Mouse (Mus musculus) telencephalon, adult 2 months (tissue): ENCODE data around the gene Gm7579.
"Not testable (repeated sequence)": the region's sequence is repeated elsewhere in the genome, so short reads cannot be mapped to it uniquely, and the experiment has no call there.

Experiments used
- DNase-seq: peaks from one replicate; pipeline ENCODE4 v3.0.0-alpha.2; 2011; ENCODE audit warnings: low read depth, low spot score

The Gm7579 gene

DNA sequence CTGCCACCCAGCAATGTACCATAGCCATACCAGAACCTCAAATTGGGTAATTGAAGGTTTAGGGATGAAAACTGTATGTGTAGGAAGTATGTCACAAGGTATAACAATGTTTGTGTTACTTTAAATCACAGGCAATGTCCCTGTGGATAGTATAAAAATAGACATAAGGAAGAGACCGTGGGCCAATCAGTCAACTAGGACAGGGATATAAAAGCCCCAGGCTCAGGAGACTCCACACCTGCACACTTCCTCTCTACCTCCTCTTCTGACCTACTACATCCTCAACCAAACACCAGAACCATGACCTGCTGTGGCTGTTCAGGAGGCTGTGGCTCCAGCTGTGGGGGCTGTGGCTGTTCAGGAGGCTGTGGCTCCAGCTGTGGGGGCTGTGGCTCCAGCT is at the start of gene Gm7579:
Gene Gm7579, plus strand, starts transcription at position 301 of the 400 bp plus-strand sequence.
- DNase-seq, result no peak

DNA sequence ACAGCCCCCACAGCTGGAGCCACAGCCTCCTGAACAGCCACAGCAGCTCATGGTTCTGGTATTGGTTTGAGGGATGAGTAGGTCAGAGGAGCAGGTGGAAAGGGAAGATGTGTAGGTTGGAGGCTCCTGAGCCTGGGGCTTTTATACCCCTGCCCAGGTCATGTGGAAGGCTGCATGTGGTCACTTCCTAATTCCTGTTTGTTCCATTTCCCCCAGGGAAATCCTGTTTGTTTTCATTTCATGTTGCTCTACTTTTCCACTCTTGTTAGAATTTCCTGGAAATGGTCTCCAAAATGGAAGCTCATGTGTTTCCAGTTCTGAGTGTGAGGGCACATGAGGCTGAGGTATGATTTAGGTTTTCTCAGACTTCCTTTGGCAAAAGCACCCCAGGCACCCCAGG is 46.0 kb upstream of the Gm7579 start, which contains the start of gene Gm4553:
Gene Gm4553, minus strand, starts transcription at position 101 of the 400 bp plus-strand sequence.
- DNase-seq, result not testable (repeated sequence)

DNA sequence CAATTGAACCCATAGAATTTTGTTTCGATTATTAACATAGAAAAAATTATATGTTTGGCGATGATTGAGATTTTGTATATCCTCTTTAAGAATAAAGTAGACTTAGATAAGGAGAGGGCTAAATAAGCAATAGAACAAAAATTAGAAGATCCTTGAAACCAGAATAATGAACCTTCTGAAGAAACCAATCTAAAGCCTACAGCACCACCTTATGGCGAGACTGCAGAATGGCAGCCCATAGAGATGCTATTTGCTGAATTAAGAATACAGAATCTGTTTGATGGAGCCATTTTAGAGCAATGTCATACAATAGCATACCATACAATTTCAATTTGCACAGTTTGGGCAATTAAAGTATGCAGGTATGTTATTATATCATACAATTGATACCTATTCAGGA is 41.8 kb upstream of the Gm7579 start:
- DNase-seq, result no peak

DNA sequence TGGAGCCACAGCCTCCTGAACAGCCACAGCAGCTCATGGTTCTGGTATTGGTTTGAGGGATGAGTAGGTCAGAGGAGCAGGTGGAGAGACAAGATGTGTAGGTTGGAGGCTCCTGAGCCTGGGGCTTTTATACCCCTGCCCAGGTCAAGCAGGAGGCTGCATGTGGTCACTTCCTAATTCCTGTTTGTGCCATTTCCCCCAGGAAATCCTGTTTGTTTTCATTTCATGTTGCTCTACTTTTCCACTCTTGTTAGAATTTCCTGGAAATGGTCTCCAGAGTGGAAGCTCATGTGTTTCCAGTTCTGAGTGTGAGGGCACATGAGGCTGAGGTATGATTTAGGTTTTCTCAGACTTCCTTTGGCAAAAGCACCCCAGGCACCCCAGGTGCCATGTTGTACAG is 35.8 kb upstream of the Gm7579 start, which contains the start of gene Krtap5-2:
Gene Krtap5-2, minus strand, starts transcription at position 101 of the 400 bp plus-strand sequence.
- DNase-seq, result not testable (repeated sequence)

DNA sequence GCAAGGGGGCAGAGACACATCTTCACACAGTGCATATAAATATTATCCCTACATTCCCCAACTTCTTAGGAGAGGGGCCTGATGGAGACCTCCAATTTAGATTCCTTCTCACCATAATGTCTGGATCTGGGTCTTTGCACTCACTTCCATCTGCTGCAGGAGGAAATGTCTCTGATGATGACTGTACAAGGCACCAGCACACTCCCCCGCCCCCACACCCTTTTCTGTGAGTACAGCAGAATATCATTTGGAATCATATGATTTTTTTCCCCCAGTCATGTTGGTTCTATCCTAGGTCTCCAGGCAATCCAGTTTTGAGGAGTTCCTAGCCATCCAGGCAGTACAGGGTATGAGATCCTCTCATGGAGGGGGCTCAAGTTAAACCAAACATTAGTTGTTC is 33.0 kb upstream of the Gm7579 start:
- no peak for DNase-seq

DNA sequence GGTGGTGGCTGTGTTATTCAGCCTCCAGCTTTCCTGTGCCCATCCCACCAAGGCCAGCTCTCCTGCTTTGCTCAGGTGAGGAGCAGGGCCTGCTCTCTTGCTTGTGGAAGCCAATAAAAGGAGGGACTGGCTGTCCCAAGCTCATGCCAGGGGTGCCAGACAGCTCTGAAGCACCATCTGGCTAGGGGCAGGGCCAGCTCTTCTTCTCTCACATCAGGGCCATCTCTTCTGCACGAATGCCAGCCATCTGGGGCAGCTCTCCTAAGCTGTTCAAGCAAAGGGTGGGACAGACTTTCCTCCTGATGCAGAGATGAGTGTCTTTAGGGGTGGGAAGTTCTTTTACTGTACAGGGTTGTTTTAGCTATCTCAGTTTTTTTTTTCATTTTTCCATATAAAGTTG is 30.6 kb upstream of the Gm7579 start:
- no peak for DNase-seq

DNA sequence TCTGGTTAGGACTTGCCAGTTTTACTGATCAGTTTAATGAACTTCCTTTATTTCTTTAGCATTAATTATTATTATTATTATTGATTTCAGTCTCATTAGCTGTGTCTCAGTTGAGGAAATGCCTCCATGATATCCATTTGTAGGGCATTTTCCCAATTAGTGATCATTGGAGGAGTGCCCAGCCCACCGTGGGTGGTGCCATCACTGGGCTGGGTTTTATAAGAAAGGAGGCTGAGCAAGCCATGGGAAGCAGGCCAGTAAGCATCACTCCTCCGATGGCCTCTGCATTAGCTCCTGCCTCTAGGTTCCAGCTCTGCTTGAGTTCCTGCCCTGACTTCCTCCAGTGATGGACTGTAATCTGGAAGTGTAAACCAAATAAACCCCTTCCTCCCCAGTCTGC is 23.5 kb upstream of the Gm7579 start:
- no peak for DNase-seq

DNA sequence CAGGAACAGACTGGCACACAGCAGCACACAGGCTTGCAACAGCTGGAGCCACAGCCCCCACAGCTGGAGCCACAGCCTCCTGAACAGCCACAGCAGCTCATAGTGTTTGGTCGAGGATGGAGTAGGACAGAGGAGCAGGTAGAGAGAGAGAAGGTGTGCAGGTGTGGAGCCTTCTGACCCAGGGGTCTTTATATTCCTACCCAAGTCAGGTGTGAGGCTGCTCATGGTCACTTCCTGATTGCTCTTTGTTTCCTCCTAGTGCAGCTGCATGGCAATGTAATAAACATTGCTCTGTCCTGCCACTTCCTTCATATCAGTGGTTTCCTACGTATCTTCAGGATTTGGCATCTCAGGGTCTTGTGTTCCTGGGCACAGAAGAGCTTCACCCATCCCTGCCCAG is 21.4 kb upstream of the Gm7579 start, which contains the start of gene Gm10153:
Gene Gm10153, minus strand, starts transcription at position 101 of the 400 bp plus-strand sequence.
- no peak for DNase-seq

DNA sequence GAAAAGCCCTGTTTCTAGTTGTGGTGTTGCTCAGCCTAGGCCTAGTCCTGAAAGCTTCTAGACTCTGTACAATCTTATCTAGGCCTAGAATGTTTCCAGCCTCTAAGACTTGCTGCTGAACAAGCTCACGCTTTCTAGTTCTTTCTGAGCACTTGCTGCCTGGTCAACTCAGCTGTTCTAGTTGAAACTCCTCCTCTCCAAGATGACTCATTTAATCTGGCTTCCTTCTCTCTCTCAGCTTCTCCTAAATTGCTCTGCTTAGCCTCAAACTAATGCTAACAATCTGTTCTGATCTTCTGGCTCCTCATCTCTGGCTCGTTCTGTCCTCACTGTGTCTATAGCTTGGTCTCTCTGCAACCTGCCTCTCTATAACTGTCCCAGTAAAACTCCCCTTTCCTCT is 12.9 kb upstream of the Gm7579 start:
- peak; percentile 44 for DNase-seq

DNA sequence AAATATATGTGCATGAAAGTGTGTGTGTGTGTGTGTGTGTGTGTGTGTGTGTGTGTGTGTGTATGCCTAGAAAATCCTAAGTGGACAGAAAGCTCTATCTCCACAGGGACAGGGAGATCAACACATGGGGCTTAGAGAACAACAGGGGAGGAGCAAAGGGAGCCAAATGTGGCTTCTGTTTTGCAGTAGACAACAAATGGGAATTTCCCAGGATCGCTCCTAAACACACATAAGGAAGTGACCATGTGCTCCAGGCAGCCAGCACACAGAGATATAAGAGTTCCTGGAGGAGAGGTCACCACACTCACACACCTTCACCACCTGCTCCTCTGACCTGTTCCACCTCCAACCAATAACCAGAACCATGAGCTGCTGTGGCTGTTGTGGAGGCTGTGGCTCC is 10.6 kb upstream of the Gm7579 start, which contains the start of gene Krtap5-3:
Gene Krtap5-3, plus strand, starts transcription at position 301 of the 400 bp plus-strand sequence.
- no peak for DNase-seq

DNA sequence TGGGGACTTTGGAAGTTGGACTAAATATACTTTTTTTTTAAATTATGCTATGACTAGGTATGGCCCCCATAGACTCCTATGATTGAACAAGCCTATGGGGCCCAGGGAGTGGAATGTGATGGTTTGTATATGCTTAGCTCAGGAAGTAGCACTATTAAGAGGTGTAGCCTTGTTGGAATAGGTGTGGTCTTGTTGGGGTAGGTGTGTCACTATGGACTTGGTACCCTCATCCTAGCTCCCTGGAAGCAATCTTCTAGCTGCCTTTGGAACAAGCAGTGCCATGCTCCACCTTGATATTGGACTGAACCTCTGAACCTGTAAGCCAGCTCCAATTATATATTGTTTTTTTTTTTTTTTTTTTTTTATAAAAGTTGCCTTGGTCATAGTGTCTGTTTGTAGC is 6.2 kb upstream of the Gm7579 start:
- no peak for DNase-seq

DNA sequence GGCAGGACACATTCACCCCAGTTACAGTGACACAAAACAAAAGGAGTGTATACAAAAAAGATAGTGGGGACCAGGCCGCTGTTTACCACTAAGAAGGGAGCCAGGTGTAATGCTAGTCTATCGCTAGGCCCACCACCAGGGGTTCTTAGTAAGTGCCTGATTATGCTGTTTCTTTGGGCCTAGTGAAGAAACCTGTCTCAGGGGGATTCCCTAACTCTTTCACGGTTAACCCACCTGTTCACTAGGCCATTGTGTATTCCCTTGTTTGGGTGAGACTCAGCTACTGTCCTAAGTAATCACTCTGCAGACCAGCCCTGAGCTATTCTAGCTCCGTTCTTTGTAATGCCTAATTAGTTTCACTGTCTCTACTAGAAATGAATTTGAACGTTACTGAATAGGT is 4.8 kb upstream of the Gm7579 start:
- not testable (repeated sequence) for DNase-seq

DNA sequence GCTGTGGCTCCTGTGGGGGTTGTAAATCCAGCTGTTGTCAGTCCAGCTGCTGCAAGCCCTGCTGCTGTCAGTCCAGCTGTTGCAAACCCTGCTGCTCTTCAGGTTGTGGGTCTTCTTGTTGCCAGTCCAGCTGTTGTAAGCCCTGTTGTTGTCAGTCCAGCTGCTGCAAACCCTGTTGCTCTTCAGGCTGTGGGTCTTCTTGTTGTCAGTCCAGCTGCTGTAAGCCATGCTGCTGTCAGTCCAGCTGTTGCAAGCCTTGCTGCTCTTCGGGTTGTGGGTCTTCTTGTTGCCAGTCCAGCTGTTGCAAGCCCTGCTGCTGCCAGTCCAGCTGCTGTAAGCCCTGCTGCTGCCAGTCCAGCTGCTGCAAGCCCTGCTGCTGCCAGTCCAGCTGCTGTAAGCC is 477 bp downstream of the Gm7579 start:
- DNase-seq, result not testable (repeated sequence)

DNA sequence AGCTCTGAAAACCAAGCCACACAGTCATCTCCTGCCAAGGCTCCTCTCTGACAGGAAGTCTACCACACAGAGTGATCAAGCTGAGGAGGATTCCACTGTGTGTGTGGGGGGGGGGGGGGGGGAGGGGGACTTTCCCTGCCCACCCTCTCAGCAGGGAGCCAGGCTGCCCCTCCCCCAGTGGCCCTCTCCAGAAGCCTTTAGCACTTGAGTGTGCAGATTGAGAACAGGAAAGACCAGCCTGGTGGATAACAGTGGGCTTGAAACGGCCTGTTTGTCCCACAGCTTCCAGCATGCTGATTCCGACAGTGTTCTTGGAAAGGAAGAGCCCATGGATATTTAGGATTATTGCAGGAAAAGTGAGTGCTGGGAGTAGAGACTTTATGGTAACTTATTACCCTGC is 12.9 kb downstream of the Gm7579 start:
- no peak for DNase-seq

DNA sequence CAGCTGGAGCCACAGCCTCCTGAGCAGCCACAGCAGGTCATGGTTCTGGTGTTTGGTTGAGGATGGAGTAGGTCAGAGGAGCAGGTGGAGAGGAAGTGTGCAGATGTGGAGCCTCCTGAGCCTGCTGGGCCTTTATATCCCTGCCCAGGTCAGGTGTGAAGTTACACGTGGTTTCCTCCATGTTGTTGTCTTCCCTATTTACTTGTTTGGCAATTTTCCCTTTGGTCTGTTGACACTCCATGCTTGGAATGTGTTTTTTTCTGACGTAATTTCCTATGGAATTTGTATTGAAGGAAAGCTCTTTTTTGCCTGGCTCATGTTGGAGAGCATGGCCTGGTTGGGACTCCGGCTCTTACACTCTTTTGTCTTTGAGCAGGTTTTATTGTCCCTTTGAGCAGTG is 18.2 kb downstream of the Gm7579 start, which contains the start of gene Krtap5-5:
Gene Krtap5-5, minus strand, starts transcription at position 101 of the 400 bp plus-strand sequence.
- not testable (repeated sequence) for DNase-seq

DNA sequence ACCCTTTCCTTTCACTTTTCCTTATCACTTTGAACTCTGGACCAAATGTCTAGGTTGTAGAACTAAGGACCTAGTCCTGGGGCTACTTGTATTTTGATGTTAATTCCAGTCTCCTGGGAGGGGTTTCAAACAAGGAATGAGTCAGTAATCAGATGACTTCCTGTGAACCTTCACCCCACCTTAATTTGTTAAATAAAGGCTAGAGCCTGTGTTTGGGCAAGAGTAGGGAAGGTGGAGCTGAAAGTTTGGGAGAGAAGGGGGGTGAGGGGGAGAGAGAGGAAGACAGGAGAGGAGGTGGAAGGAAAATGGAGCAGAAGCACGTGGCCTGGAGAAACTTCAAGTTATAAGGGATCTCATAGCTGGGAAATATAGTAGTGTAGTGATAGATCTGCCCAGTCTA is 19.9 kb downstream of the Gm7579 start:
- DNase-seq, result no peak

DNA sequence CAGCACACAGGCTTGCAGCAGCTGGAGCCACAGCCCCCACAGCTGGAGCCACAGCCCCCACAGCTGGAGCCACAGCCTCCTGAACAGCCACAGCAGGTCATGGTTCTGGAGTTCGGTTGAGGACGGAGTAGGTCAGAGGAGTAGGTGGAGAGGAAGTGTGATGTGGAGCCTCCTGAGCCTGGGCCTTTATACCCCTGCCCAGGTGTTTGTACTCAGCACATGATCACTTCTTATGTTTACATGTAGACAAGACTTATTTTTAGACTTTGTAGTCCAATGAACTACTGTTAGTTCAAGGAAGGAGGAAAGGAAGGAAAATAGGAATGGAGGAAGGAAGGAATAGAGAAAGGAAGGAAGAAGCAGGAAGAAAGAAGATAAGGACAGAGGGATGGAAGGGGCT is 29.3 kb downstream of the Gm7579 start, which contains the start of gene Gm40460:
Gene Gm40460, minus strand, starts transcription at position 101 of the 400 bp plus-strand sequence.
- DNase-seq, result no peak

DNA sequence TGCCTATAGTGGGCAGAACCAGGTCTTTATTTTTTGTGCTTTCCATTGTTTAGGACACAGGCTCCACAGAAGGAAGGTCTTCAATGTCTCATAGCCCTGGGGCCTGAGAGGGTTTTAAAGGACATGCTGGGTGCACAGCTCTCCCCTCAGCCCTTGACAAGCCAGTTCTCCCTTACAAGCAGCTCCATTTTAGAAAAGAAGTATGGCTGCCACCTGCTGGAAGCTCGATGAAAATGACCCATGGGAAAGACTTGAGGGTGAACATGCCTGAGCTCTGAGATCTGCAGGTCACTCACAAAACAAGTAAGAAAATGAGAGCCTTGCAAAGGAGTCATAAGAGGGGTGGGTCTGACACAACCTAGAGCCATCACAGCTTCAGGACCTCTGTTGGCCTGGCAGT is 38.2 kb downstream of the Gm7579 start:
- DNase-seq, result peak; percentile 11

DNA sequence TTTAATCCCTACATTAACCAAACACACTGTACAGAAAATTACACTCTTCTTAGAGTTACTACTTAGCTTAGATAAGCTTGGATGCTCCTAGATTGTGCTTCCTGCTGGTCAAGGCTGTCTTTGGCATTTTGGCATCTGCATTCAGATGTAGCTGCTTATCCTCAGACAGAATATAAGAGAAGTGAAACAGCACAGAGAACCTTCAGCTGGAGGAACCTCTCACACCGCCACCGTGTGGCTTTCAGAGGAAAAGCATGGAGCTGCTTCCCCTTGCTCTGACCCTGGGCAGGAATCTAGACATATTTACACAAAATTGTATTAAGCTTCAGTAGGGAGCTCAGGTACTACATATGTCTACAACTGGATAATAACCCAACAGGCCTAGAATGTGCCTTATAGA is 43.9 kb downstream of the Gm7579 start:
- peak; percentile 9 for DNase-seq

DNA sequence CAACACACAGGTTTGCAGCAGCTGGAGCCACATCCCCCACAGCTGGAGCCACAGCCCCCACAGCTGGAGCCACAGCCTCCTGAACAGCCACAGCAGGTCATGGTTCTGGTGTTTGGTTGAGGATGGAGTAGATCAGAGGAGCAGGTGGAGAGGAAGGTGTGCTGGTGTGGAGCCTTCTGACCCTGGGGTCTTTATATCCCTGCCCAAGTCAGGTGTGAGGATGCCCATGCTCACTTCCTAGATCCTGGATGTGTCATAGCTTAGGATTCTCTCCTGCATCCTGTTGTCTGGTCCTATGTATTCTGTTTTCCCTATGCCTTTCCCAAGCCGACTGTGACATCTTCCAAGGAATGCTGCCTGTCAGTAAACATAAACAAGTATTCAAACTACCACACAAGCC is 46.6 kb downstream of the Gm7579 start, which contains the start of gene Gm2431:
Gene Gm2431, minus strand, starts transcription at position 101 of the 400 bp plus-strand sequence.
- not testable (repeated sequence) for DNase-seq
